Mouse (Mus musculus) left cerebral cortex, postnatal 4 days (tissue): ENCODE data around the gene Eda. TPM values are rescaled to one million over a fixed set of nuclear protein-coding genes. Genes with fewer than 3 reads are reported as not detected.

Experiments
- DNase-seq: peaks from one replicate; pipeline ENCODE4 v3.0.0-alpha.2; 2022
- intact Hi-C: fragments of 180-260 bp; cut with DNase I; formaldehyde crosslinking; loops from one replicate; pipeline ENCODE4 v1.15.1; 2025
- total RNA-seq, 2 experiments: library from RNA; stranded (reverse); gene quantifications; 2 replicates each; pipeline ENCODE4 v1.2.3; 2021

Eda gene
- total RNA-seq, result 10 to 100 TPM in 1 of 2 experiments, 1 to 10 TPM in 1; 9.7 to 10.1 TPM

- peak; percentile 90 for DNase-seq
- intact Hi-C loops, result loop anchor here (5.0 kb wide), 1 partner anchor 148 kb away; no protein-coding TSS in a partner anchor
Measured at GRCm38 (mm10) chrX:99975250-99975984, at the start of gene Eda. Gene Eda, plus strand, starts transcription at chrX:99975606.

DNA sequence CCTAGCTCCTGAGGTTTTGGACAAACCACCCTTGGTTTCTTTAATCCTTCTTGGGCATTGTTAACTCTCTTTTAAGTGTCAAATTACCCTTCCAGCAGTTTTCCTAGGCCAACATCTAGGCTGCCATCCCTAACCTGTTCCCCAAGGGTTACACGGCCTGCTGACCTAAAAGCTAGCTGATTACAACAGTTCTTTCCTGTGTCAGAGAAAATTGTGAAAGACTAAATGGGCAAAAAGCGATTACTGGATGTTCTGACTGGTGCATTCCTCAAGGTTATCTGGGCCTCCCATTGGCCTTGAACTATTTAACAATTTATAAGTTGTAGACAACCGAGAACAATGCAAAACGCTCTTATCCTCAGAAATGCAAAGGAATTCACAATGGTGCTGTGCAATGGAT lies 14.4 kb upstream of the Eda start:
- intact Hi-C loops, result no loop called here

DNA sequence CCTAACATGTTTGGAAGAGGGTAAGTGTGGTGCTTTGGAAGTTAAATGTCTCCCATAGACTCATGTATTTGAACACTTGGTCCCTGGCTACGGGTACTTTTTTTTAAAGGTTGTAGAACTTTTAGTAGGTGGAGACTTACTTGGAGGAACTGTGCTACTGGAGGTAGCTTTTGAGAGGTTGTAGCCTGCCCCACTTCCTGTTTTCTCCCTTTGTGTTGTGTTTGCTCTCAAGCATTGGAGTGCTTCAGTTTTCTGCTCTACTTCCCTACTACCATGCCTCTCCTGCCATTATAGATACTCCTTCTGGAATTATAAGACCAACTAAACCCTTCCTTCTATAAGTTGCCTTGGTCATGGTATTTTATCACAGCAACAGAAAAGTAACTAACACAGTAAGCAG lies 5.3 kb upstream of the Eda start:
- intact Hi-C loops, result no loop called here
- DNase-seq, result no peak

More for the DNA sequence above, 14.4 kb upstream of the Eda start:
- DNase-seq, result no peak

DNA sequence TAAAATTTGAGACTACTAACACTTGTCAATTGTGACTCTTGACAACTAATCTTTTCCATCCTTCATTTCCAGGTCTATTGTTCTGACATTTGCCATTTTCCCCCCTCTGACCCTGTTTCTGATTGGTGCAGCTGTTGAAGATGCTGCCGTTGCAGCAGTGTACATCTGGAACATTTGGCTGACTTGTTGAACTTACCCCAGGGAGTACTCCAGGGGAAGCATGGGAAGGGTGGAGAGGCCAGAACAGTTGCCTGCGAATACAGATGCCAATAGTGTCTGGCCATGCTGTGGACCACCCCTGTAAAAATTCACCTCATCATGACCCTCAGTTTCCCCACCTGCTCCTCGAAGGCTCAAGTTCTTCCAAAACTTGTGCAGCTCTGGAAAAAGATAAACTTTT lies 1.0 kb upstream of the Eda start:
- intact Hi-C loops, result no loop called here
- DNase-seq, result no peak

DNA sequence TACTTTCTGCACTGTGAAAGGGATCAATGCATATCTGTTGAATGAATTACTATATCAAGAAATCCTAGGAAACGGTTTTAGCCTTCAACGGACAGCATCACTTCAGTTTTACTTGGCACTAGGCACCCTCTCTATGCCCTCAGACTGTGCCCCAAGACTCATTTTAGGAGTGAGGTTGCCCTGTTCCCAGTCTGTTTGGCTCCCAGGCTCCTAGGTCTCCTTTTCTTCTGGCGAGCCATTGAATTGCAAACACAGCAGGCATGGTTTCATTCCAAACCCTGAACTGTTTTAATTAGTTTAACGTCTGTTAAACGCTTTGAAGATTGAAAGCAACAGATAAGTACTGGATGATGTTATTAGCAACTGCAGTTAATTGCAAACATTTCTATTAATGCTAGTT lies 603 bp upstream of the Eda start:
- DNase-seq, result no peak
- intact Hi-C loops, result loop anchor here (5.0 kb wide), 1 partner anchor 148 kb away; no protein-coding TSS in a partner anchor

GRCm38 (mm10) chrX:99975985-99976924 lies 849 bp downstream of the Eda start:
- intact Hi-C loops, result loop anchor here (5.0 kb wide), 1 partner anchor 149 kb away; no protein-coding TSS in a partner anchor
- peak; percentile 2 for DNase-seq

DNA sequence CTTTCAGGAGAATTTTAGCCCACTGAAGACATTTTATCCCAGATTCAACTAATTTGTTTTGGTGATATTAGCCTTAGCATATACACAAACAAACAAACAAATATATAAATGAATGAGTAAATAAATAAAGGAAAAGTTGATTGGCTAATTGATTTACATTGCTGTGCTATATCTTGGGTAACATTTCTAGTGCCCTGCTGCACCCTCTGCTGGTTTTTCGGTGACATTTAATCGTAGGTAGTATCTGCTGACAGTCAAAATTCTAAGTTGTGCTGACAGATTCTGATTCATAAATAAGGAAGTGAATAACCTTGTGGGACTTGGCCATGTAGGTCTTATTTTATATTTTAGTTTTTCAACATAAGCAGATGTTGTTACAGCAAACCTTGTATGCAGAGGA lies 2.9 kb downstream of the Eda start:
- no peak for DNase-seq
- intact Hi-C loops, result loop anchor here (5.0 kb wide), 1 partner anchor 151 kb away; no protein-coding TSS in a partner anchor

DNA sequence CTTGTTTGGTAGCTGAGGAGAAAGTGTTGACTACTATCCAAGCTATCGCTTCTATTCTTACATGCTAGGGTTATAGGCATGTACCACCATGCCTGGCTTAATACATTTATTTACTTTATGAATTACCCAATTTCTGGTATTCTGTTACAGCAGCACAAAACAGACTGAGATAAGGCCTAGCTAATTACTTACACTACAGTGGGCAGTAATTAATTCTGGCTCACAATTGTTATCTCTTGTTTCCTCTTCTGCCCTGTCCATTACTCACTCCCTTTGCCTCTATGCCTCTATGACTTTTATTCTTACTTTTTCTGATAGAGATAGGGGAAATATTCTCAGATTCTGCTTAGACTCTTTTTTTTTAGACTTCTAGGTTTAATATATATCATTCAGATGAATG lies 18.0 kb downstream of the Eda start:
- DNase-seq, result no peak
- intact Hi-C loops, result no loop called here

GRCm38 (mm10) chrX:99999342-99999741 lies 23.9 kb downstream of the Eda start:
- intact Hi-C loops, result no loop called here

DNA sequence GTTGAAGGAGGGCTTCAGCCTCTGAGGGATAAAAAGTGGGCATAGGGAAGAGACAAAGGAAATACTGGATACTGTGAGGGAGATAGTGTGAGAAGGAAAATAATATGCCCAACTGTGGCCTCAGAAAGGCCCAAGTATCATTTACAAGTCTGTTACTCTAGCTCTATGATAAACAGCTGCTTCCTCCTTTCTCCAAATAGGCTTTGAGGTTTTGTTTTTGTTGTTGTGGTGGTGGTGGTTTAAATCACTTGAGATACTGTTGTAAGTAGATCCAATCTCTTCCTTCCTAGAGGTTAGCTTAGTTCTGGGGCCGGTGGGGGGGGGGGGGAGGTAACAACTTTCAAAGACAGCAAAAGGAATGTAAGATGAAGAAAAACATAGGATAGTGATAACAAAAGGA lies 143.0 kb downstream of the Eda start:
- DNase-seq, result no peak
- intact Hi-C loops, result no loop called here

More at GRCm38 (mm10) chrX:99999342-99999741, 23.9 kb downstream of the Eda start:
- no peak for DNase-seq

DNA sequence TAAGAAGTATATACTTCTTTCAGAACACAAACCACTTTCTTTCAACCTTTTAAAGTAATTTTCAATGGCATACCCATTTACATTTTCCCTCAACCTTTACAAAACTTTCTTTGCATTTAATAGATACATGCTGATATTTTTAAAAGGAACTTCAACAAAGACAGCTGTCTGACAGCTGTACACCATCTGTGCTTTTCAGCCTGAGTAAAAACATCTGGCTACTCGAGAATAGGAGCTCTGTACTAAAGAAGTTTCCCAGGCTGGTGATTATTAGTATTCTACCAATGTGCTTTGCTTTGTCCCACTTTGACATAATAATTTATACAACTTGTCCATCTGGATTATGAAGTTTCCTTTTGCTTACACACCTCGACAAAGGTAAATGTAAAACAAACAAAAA lies 219.9 kb downstream of the Eda start:
- no peak for DNase-seq
- intact Hi-C loops, result no loop called here

DNA sequence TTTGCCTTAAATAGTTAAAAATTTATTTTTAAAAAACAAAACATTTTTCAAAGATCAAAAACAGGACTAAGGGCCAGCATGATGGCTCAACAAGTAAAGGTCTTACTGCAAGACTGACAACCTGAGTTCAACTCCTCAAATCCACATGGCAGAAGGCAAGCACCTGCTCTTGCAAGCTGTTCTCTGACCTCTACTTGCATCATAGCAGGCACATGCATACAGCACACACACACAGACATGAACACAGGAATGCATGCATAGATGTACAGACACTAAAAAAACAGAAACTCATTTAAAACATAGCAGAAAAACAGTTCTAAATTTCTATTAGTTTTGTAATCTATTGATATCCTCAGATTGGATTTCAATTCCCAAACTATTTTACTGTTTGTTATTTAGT lies 338.2 kb downstream of the Eda start:
- intact Hi-C loops, result no loop called here
- no peak for DNase-seq

GRCm38 (mm10) chrX:100314172-100314902 lies 338.9 kb downstream of the Eda start:
- intact Hi-C loops, result no loop called here
- no peak for DNase-seq

DNA sequence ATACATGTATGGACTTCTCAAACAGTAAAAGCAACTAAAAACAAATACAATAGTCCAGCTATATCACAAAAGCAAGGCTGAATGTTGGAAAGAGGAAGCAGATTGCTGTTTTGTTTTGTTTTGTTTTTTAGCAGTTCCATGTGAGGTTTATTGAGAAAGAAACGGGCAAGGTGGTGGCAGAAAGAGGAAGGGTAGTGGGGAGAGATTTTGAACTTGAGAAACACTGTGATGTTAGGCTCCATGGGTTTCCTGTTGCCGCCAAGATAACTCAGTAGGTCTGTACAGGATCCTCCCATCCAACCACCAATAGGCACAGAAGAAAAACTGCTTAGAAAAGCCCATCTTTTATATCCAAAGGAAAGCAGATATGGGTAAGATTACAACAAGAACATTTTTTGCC lies 365.3 kb downstream of the Eda start:
- intact Hi-C loops, result no loop called here
- DNase-seq, result no peak

GRCm38 (mm10) chrX:100344433-100344832 lies 369.0 kb downstream of the Eda start:
- intact Hi-C loops, result no loop called here
- no peak for DNase-seq

DNA sequence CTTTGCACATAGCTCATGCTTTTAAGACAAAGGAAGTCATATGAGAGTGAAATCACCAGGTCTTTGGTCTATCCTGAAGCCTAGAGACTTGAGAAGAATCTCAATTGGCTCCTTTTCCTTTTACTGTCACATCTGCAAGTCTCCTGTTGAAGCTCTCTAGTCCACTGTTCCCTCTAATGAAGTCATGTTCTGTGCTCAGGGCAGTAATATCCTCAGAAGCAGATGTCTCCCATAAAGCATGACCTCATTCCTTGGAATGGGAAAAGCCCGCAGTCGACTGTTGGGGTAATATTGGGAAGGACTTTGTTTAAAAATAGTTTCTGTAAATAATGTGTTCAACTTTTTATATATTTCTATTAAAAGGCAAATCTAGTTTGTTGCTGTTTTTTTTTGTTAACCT lies 381.6 kb downstream of the Eda start:
- no peak for DNase-seq

GRCm38 (mm10) chrX:100389887-100390286 lies 414.5 kb downstream of the Eda start:
- intact Hi-C loops, result no loop called here
- DNase-seq, result peak; percentile 46

More for the DNA sequence above, 381.6 kb downstream of the Eda start:
- intact Hi-C loops, result no loop called here

GRCm38 (mm10) chrX:100392304-100392703 lies 416.9 kb downstream of the Eda start:
- intact Hi-C loops, result no loop called here
- DNase-seq, result peak; percentile 37

DNA sequence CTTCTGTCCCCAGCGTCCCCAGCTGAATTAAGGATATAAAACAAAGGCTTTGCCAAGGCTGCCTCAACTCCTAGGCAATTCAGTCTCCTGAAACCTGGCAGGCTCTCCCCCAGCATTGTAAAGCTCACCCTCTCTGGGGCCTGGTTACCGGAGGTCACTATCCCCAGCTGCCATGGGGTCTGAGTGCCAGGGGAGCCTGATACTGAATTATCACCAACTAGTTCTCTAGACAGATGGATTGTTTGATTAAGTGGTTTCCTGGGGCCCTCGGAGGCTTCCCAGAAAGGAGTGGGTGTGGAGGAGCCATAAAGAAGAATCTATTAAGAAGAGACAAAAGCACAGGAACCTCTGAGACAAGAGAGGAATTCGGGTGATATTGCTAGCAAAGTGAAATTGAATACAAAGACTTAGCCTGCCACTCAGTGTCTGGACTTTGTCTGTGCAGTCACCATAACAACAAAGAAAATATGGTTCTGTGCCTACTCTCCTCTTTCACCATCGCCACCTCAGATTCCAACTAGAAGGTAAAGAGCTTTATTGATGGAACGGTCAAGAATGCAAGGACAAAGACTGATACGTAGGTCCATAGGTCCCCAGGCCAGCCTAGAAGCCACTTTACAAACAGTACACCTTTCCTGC lies 418.9 kb downstream of the Eda start:
- DNase-seq, result peak; percentile 10
- intact Hi-C loops, result no loop called here

DNA sequence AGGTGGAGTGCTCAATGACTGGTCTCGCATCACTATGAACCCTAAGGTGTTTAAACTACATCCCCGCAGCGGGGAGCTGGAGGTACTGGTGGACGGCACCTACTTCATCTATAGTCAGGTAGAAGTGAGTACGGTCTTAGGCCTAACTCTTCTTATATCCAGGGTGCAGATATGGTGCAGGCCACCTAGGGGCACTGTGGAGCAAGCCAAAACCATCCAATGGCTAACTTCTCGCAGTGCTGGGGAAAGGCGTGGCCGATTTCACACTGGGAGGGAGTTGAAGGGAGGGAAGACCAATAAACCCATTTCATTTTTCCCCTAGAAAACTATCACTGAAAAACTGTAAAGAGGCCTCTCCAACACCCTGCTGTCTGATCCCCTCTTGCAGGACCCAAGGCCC lies 419.6 kb downstream of the Eda start:
- no peak for DNase-seq
- intact Hi-C loops, result no loop called here
